Comparison of ENCODE assay signal across 13 mouse cellular contexts in the genomic region with DNA sequence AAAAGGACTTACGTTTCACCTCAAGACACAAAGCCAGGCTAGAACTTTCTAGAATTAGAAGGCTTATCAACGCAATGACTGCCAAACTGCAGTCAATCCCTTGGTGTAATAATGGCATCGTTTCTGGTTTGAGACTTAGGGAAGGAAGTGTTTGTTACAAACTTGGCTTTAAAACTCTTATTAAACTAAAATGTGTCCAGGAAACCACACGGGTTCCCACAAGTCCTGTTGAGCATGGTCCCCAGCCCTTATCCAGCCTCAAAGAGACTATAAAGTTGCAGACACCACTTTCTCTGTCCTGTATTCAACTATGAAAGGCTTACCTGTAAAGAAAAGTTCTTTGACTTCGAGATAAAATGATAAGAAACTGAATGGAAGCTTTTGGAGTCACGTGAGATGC.
A peak's percentile ranks its signal among the peaks of the same experiment; 100 is the strongest.
DNase-seq lines count a peak whose midpoint lies in the region; ATAC-seq and TF ChIP-seq lines count a peak whose summit lies in the region.
"Had no signal": no experiment of that assay in that cellular context is flagged by ENCODE, and none has a peak within 500 bp of the region (broad histone marks: within the 10 kb centered on the region; RNA-seq: fewer than 3 reads in every experiment).

No protein-coding gene starts in this region.

- WGBS in heart, postnatal 0 days: 64% methylated on average over 6 of the region's 6 CpGs
- 42% methylated on average over 6 of the region's 6 CpGs for WGBS in liver, postnatal 0 days (ENCODE audit: insufficient replicate concordance)
- WGBS in liver, embryonic 12.5 days (ENCODE audit: insufficient replicate concordance): 39% methylated on average over 6 of the region's 6 CpGs
- 84% methylated on average over 6 of the region's 6 CpGs for WGBS in intestine, embryonic 14.5 days

- peak overlapping the region; percentile 74 for H3K27ac ChIP-seq in heart, postnatal 0 days (ENCODE audit: low read depth)
- peak overlapping the region; percentile 30; the same call in 1 of the 2 replicates for H3K27ac ChIP-seq in liver, postnatal 0 days (ENCODE audit: low read depth)
- H3K27ac ChIP-seq in liver, embryonic 12.5 days: no peak overlapping the region
- 0 out of 2 replicates have a peak overlapping the region, but pooled peaks have one; percentile 7 for H3K27ac ChIP-seq in intestine, embryonic 14.5 days (ENCODE audit: low read depth)
- H3K27ac ChIP-seq: limb, embryonic 13.5 days; neural tube, embryonic 12.5 days had no signal

- intact Hi-C loops in heart, postnatal 25 days (cut with DNase I): loop anchor here (2.0 kb wide), 1 partner anchor 49 kb away; no protein-coding TSS in a partner anchor

- no peak for TF ChIP-seq CTCF in heart, postnatal 0 days (IDR thresholded peaks at IDR 0.05; ENCODE audit: low read depth)
- no peak for TF ChIP-seq CTCF in liver, postnatal 0 days (IDR thresholded peaks at IDR 0.05; ENCODE audit: low read depth)

- H3K36me3 ChIP-seq in heart, postnatal 0 days (replicated peaks; ENCODE audit: control insufficient read depth, insufficient read depth, low read length): no peaks in the 10 kb centered on the region
- no peaks in the 10 kb centered on the region for H3K36me3 ChIP-seq in liver, postnatal 0 days (replicated peaks; ENCODE audit: insufficient read depth, low read length)
- no peaks in the 10 kb centered on the region for H3K36me3 ChIP-seq in liver, embryonic 12.5 days
- peaks cover 42% of the 10 kb centered on the region for H3K36me3 ChIP-seq in intestine, embryonic 14.5 days (ENCODE audit: control insufficient read depth, insufficient read depth, low read length)
- H3K36me3 ChIP-seq: limb, embryonic 13.5 days; neural tube, embryonic 12.5 days had no signal

- DNase-seq in heart, postnatal 0 days (ENCODE audit: low spot score): no peak
- DNase-seq in heart, postnatal 25 days (ENCODE audit: low spot score): no peak
- DNase-seq in liver, postnatal 0 days: no peak
- no peak for DNase-seq in intestine, embryonic 14.5 days (ENCODE audit: low spot score)
- DNase-seq: adrenal gland, adult 8-10 months; cerebellum, adult 8-10 months; right cerebral cortex, postnatal 4 days had no signal

- TF ChIP-seq EP300 in heart, postnatal 0 days (IDR thresholded peaks at IDR 0.05; ENCODE audit: low read depth): no peak
- no peak for TF ChIP-seq EP300 in liver, postnatal 0 days (IDR thresholded peaks at IDR 0.05; ENCODE audit: low read depth)

- H3K9me3 ChIP-seq in heart, postnatal 0 days (replicated peaks; ENCODE audit: control insufficient read depth, low read length): no peaks in the 10 kb centered on the region
- no peaks in the 10 kb centered on the region for H3K9me3 ChIP-seq in liver, postnatal 0 days (ENCODE audit: low read length)
- H3K9me3 ChIP-seq in liver, embryonic 12.5 days (replicated peaks): no peaks in the 10 kb centered on the region
- no peaks in the 10 kb centered on the region for H3K9me3 ChIP-seq in intestine, embryonic 14.5 days (ENCODE audit: control insufficient read depth, low read length)
- H3K9me3 ChIP-seq: limb, embryonic 13.5 days; neural tube, embryonic 12.5 days had no signal

- peaks cover 25% of the 10 kb centered on the region for H3K4me1 ChIP-seq in heart, postnatal 0 days (ENCODE audit: control insufficient read depth, insufficient read depth)
- H3K4me1 ChIP-seq in liver, postnatal 0 days (ENCODE audit: insufficient read depth): peaks cover 7% of the 10 kb centered on the region
- H3K4me1 ChIP-seq in liver, embryonic 12.5 days: 0 out of 2 replicates have a peak, but pooled peaks cover 4% of the 10 kb centered on the region
- H3K4me1 ChIP-seq in intestine, embryonic 14.5 days (replicated peaks; ENCODE audit: control insufficient read depth, insufficient read depth, low read length): no peaks in the 10 kb centered on the region
- H3K4me1 ChIP-seq: neural tube, embryonic 12.5 days had no signal

- no peak for ATAC-seq in heart, postnatal 0 days (ENCODE audit: insufficient read depth, low read depth)
- no peak for ATAC-seq in liver, postnatal 0 days
- no peak for ATAC-seq in liver, embryonic 12.5 days
- 0 out of 2 replicates have a peak, but pooled peaks have one; percentile 27 for ATAC-seq in common myeloid progenitor, adult 5-6 weeks (replicated peaks; ENCODE audit: low read depth, poor library complexity, severe bottlenecking)
- ATAC-seq in intestine, embryonic 14.5 days (replicated peaks; ENCODE audit: low FRiP score, low TSS enrichment, low read depth): no peak
- no peak for ATAC-seq in cerebellum, adult (ENCODE audit: insufficient number of reproducible peaks, low FRiP score, low TSS enrichment)
- ATAC-seq: forebrain, embryonic 14.5 days had no signal

- H3K4me3 ChIP-seq in heart, postnatal 0 days (ENCODE audit: low read depth, low read length): no peak overlapping the region
- no peak overlapping the region for H3K4me3 ChIP-seq in liver, postnatal 0 days (ENCODE audit: low read depth, low read length)
- H3K4me3 ChIP-seq in liver, embryonic 12.5 days: no peak overlapping the region
- H3K4me3 ChIP-seq in intestine, embryonic 14.5 days (ENCODE audit: low read depth, low read length): no peak overlapping the region
- H3K4me3 ChIP-seq: limb, embryonic 13.5 days; neural tube, embryonic 12.5 days had no signal

- H3K4me2 ChIP-seq in heart, postnatal 0 days (ENCODE audit: low read depth, low read length): no peak overlapping the region
- no peak overlapping the region for H3K4me2 ChIP-seq in liver, postnatal 0 days (ENCODE audit: low read depth, low read length)
- H3K4me2 ChIP-seq in liver, embryonic 12.5 days: no peak overlapping the region
- H3K4me2 ChIP-seq in intestine, embryonic 14.5 days (ENCODE audit: low read length): no peak overlapping the region
- H3K4me2 ChIP-seq: limb, embryonic 13.5 days; neural tube, embryonic 12.5 days had no signal

- H3K9ac ChIP-seq in heart, postnatal 0 days (replicated peaks; ENCODE audit: low read depth, low read length): no peak overlapping the region
- no peak overlapping the region for H3K9ac ChIP-seq in liver, postnatal 0 days (replicated peaks)
- no peak overlapping the region for H3K9ac ChIP-seq in liver, embryonic 12.5 days
- H3K9ac ChIP-seq in intestine, embryonic 14.5 days (ENCODE audit: low read length): no peak overlapping the region
- H3K9ac ChIP-seq: limb, embryonic 13.5 days; neural tube, embryonic 12.5 days had no signal

- no peaks in the 10 kb centered on the region for H3K27me3 ChIP-seq in heart, postnatal 0 days (ENCODE audit: control insufficient read depth, insufficient read depth, low read length)
- H3K27me3 ChIP-seq in liver, postnatal 0 days (ENCODE audit: insufficient read depth, low read length): no peaks in the 10 kb centered on the region
- no peaks in the 10 kb centered on the region for H3K27me3 ChIP-seq in liver, embryonic 12.5 days (replicated peaks)
- no peaks in the 10 kb centered on the region for H3K27me3 ChIP-seq in intestine, embryonic 14.5 days (replicated peaks; ENCODE audit: control insufficient read depth, insufficient read depth, low read length)
- H3K27me3 ChIP-seq: limb, embryonic 13.5 days; neural tube, embryonic 12.5 days had no signal
